Mouse (Mus musculus) hindbrain, embryonic 11.5 days (tissue): ENCODE measurements around the gene Rnf39. TPM values are rescaled to one million over a fixed set of nuclear protein-coding genes. Genes with fewer than 3 reads are reported as not detected.

ENCODE experiments used
- ATAC-seq: fragments of 200-750 bp; cut with Nextera tagmentation; 2 replicates; pipeline ENCODE4 v1.8.0; 2017; ENCODE audit warnings: mild to moderate bottlenecking, moderate TSS enrichment, moderate library complexity; ENCODE audit not compliant: low FRiP score
- DNase-seq: peaks from one replicate; pipeline ENCODE4 v3.0.0-alpha.2; 2015; ENCODE audit warnings: low spot score
- H3K27ac ChIP-seq: fragments of 300-500 bp; sonication (generic); 2 replicates; pipeline ENCODE4 v1.5.1; 2014; ENCODE audit warnings: mild to moderate bottlenecking, low read depth, low read length
- H3K27me3 ChIP-seq: fragments of 300-500 bp; sonication (generic); 2 replicates; pipeline ENCODE4 v1.6.1; 2014; ENCODE audit warnings: mild to moderate bottlenecking, low read length, moderate library complexity, mixed read lengths; ENCODE audit not compliant: control insufficient read depth, insufficient read depth
- H3K36me3 ChIP-seq: fragments of 300-500 bp; sonication (generic); 2 replicates; pipeline ENCODE4 v1.6.1; 2014; ENCODE audit warnings: mild to moderate bottlenecking, low read length, moderate library complexity, mixed read lengths; ENCODE audit not compliant: control insufficient read depth, insufficient read depth
- H3K4me1 ChIP-seq: fragments of 300-500 bp; sonication (generic); replicated peaks from 2 replicates; pipeline ENCODE4 v1.6.1; 2014; ENCODE audit warnings: low read length, mixed read lengths; ENCODE audit not compliant: control insufficient read depth, insufficient read depth
- H3K4me2 ChIP-seq: fragments of 300-500 bp; sonication (generic); replicated peaks from 2 replicates; pipeline ENCODE4 v1.6.1; 2014; ENCODE audit warnings: mild to moderate bottlenecking, low read depth, low read length
- H3K4me3 ChIP-seq: fragments of 300-500 bp; sonication (generic); 2 replicates; pipeline ENCODE4 v1.5.1; 2014; ENCODE audit warnings: low read depth, low read length
- H3K9ac ChIP-seq: fragments of 300-500 bp; sonication (generic); 2 replicates; pipeline ENCODE4 v1.6.1; 2014; ENCODE audit warnings: low read depth, low read length
- H3K9me3 ChIP-seq: fragments of 300-500 bp; sonication (generic); 2 replicates; pipeline ENCODE4 v1.6.1; 2016; ENCODE audit warnings: low read length; ENCODE audit not compliant: control insufficient read depth
- WGBS: fragments of 180-500 bp; shearing (Covaris S2); extraction: QIAGEN DNeasy Blood & Tissue Kit; methylation state at CpG from one replicate; pipeline ENCODE4 v1.1.7; 2014; 5-methylcytosine and 5-hydroxymethylcytosine counted together
- polyA plus RNA-seq: library from polyadenylated mRNA; unstranded; fragments of >200 nt; fragmentation: Nextera tagmentation; extraction: Ambion mirVana; gene quantifications from 2 replicates; pipeline ENCODE4 v1.2.1, GENCODE M21; 2014

Rnf39 gene
- polyA plus RNA-seq, 1 experiment from 2014 or later = 0.34 TPM

DNA sequence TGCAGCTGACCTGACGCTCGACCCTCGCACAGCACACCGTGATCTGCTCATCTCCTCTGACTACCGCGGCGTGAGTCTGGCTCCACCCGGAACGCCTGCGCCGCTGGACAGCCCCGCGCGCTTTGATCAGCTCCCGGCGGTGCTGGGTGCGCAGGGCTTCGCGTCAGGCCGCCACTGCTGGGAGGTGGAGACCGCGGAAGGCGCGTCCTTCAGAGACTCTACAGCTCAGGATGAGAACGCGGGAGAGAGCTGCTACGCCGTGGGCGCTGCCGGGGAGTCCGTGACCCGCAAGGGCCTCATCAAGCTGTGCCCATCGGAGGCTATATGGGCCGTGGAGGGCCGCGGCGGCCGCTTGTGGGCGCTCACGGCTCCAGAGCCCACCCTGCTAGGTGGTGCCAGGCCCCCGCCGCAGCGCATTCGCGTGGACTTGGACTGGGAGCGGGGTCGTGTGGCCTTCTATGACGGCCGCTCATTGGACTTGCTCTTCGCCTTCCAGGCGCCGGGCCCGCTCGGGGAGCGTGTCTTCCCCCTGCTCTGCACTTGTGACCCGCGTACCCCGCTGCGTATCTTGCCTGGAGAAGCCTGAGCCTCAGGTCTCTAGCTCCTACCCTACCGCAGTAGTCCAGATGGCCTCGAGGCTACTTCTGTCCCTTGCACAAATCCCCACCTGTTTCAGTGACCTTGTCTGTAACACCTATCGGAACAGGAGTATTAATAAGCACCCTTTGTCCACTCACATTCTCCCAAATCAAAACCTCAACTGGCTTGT, 4.5 kb downstream of the Rnf39 start:
- WGBS = under 1% methylated on average over 62 of the region's 62 CpGs
- H3K27ac ChIP-seq = peak overlapping the region; percentile 59
- ATAC-seq (peak; percentile 58), DNase-seq (peak; percentile 79)
- H3K4me2 ChIP-seq = peak overlapping the region; percentile 92
- H3K9ac ChIP-seq = peak overlapping the region; percentile 82
- peaks cover 30% of the 10 kb centered on the region for H3K27me3 ChIP-seq
- H3K36me3 ChIP-seq = no peaks in the 10 kb centered on the region
- H3K4me3 ChIP-seq = peak overlapping the region; percentile 50
- H3K9me3 ChIP-seq = no peaks in the 10 kb centered on the region
- peaks cover 3% of the 10 kb centered on the region; the same call in 1 of the 2 replicates for H3K4me1 ChIP-seq

- no peak overlapping the region for H3K27ac ChIP-seq
- H3K9ac ChIP-seq = no peak overlapping the region
- H3K27me3 ChIP-seq = peaks cover 19% of the 10 kb centered on the region
- no peaks in the 10 kb centered on the region for H3K36me3 ChIP-seq
- 86% methylated on average over 1 of the region's 1 CpGs for WGBS
- ATAC-seq (no peak), DNase-seq (no peak)
- no peak overlapping the region for H3K4me3 ChIP-seq
- no peak overlapping the region for H3K4me2 ChIP-seq
- H3K4me1 ChIP-seq = no peaks in the 10 kb centered on the region; the same call in 1 of the 2 replicates
- H3K9me3 ChIP-seq = no peaks in the 10 kb centered on the region
Observed at GRCm38 (mm10) chr17:36948286-36948685, 5.6 kb downstream of the Rnf39 start.

DNA sequence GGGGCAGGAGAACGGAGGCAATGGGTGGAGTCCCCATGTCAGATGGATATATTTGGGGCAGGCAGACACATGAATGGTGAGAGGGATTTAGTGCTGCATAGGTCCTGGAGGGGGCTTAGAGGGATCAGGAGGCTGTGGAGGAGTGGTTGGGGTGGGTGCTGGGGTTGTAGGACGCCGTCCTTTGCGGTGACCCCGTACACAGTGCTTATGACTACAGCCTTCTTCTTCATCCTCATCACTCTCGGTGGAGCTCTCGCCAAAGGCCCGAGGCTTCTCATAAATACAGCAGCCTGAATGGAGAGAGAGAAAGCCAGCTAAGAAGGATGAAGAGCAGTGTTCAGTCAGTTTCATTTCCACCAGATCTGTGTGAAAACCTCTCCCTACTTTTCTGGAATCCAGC, 6.5 kb downstream of the Rnf39 start:
- H3K4me1 ChIP-seq = no peaks in the 10 kb centered on the region
- no peak overlapping the region for H3K9ac ChIP-seq
- 92% methylated on average over 8 of the region's 8 CpGs for WGBS
- peaks cover 12% of the 10 kb centered on the region for H3K27me3 ChIP-seq
- DNase-seq = no peak
- H3K9me3 ChIP-seq = no peaks in the 10 kb centered on the region
- H3K36me3 ChIP-seq = no peaks in the 10 kb centered on the region
- H3K4me3 ChIP-seq = no peak overlapping the region
- no peak for ATAC-seq
- no peak overlapping the region for H3K4me2 ChIP-seq
- H3K27ac ChIP-seq = no peak overlapping the region

DNA sequence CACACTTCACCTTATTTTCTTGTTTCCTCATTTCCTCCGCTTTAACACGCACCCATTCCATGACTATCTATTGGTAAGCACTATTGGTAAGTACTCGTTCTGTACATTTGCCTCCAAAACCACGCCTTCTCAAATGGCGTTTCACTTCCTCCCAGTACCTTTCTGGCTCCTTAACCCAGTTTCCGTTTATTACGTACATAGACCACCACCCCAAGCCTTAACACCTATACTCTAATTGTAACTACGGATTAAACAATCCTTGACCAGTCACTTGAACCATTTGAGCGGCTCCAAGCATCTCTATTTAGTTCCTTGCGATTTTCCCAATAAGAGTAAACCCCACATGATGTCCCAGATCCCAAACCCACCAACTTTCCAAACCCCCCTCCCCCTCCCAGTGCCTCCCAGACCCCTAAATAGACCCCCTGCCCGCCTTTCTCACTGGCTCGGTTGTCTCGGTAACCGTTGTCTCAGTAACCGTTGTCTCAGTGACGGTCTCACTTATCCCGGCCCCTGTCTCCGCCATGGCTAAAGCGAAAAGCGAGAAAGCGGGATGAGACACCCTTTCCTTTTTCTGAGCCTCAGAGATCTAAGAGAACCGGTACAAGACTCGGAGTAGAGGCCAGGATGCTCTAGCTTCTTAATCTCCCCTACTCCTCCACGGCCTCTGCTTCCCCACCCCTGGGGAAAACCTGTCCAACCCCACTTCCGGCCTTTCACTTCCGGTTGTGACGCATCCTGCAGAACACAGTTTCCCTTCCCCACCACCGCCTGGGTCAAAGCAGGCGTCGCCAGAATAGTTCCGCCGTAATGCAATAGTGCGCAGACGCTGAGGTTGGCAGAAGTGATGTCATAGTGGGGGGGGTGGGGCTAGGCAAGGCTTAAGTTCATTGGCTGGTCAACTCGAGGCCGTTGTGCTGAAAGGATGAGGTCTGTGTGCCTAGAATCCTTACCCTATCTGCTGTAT, 8.5 kb downstream of the Rnf39 start, which contains the start of gene Ppp1r11:
Ppp1r11 (minus strand) TSS at position 761 of the 967 bp plus-strand sequence.
- WGBS = 2% methylated on average over 36 of the region's 36 CpGs
- Histone ChIP-seq H3K4me1 (no peaks in the 10 kb centered on the region), H3K9me3 (no peaks in the 10 kb centered on the region), H3K4me2 (peak within 1 kb of the TSS; percentile 57), H3K9ac (peak within 1 kb of the TSS; percentile 75), H3K27me3 (no peaks in the 10 kb centered on the region), H3K4me3 (peak within 1 kb of the TSS; percentile 68), H3K36me3 (no peaks in the 10 kb centered on the region), H3K27ac (peak within 1 kb of the TSS; percentile 86)
- ATAC-seq (peak; percentile 95), DNase-seq (peak; percentile 97)

- ATAC-seq = no peak
- Histone ChIP-seq H3K27ac (no peak overlapping the region), H3K9ac (no peak overlapping the region), H3K9me3 (no peaks in the 10 kb centered on the region), H3K4me2 (no peak overlapping the region), H3K4me1 (no peaks in the 10 kb centered on the region), H3K4me3 (no peak overlapping the region), H3K36me3 (no peaks in the 10 kb centered on the region), H3K27me3 (no peaks in the 10 kb centered on the region)
- no peak for DNase-seq
- WGBS = 88% methylated on average over 2 of the region's 2 CpGs
Observed at GRCm38 (mm10) chr17:36952631-36953030, 9.9 kb downstream of the Rnf39 start.

DNA sequence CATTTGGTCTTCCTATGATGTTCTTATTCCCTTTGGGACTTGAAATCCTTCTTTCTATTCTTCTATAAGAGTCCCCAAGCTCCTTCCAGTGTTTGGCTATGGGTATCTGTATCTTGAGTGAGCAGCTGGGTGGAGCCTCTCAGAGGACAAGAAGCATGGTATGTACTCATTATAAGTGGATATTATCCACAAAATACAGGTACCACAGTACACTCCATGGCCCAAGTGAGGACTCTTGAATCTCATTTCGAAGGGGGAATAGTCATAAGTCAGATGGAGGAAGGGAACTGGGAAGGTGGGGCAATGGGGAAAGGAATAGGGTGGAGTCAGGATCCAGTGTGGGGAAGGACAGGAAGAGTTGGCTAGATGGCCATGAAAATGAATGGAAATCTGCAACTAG, 10.3 kb downstream of the Rnf39 start:
- Histone ChIP-seq H3K4me3 (no peak overlapping the region), H3K4me1 (no peaks in the 10 kb centered on the region), H3K27ac (no peak overlapping the region), H3K27me3 (no peaks in the 10 kb centered on the region), H3K36me3 (no peaks in the 10 kb centered on the region), H3K9ac (no peak overlapping the region), H3K9me3 (no peaks in the 10 kb centered on the region), H3K4me2 (no peak overlapping the region)
- DNase-seq (no peak), ATAC-seq (no peak)
- 91% methylated on average over 1 of the region's 1 CpGs for WGBS

DNA sequence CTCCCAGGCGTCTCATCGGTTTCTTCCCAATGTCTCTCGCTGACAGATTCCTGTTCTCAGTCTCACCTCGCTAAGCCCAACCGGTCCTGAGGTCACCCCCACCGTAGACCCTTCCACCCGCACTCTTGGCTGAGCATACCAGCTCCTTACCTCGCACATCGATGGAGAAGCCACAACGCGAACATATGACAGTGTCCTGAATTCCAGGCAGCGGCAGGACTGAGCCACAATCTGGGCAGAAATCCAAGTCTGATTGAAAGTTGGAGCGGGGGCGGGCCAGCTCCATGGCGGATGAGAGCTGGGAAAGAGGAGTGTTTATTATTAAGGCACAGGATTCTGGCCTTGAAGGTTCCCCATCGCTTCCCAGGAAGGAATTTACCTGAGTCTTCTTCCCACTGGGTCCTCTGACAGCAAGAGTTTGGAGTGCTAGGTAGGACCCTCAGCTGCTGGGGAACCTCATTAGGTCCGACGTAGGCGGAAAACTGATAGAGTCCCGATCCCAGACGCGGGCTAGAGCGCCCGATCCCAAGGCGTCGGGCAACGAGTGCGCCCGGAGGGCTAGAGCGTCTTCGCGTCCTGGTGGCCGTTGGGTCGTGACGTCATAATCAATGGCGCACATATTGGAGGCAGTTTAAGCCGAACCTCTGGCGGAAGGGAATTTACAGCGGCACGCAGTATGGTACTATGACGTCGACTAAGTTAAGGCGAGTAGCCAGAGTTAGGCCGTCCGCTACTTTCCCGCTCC, 15.5 kb downstream of the Rnf39 start, which contains the start of the genes Znrd1 and Znrd1as:
Znrd1 (minus strand) TSS at position 561 of the 745 bp plus-strand sequence.
Znrd1as (plus strand) TSS at position 594 of the 745 bp plus-strand sequence.
- Histone ChIP-seq H3K27ac (0 out of 2 replicates have a peak within 1 kb of the TSS, but pooled peaks have one; percentile 25), H3K4me3 (peak within 1 kb of the TSS; percentile 53), H3K9ac (peak within 1 kb of the TSS; percentile 63), H3K4me1 (no peaks in the 10 kb centered on the region), H3K36me3 (no peaks in the 10 kb centered on the region), H3K4me2 (peak within 1 kb of the TSS; percentile 61), H3K9me3 (no peaks in the 10 kb centered on the region), H3K27me3 (no peaks in the 10 kb centered on the region)
- WGBS = under 1% methylated on average over 46 of the region's 46 CpGs
- DNase-seq (peak; percentile 99), ATAC-seq (peak; percentile 97)

GRCm38 (mm10) chr17:36958884-36959283, 16.2 kb downstream of the Rnf39 start:
- peak; percentile 10; the same call in 1 of the 2 replicates for ATAC-seq
- H3K9ac ChIP-seq = peak overlapping the region; percentile 63
- H3K27me3 ChIP-seq = no peaks in the 10 kb centered on the region
- H3K9me3 ChIP-seq = no peaks in the 10 kb centered on the region
- DNase-seq = no peak
- no peaks in the 10 kb centered on the region for H3K36me3 ChIP-seq
- peak overlapping the region; percentile 53 for H3K4me3 ChIP-seq
- peak overlapping the region; percentile 61 for H3K4me2 ChIP-seq
- no peaks in the 10 kb centered on the region for H3K4me1 ChIP-seq
- 10% methylated on average over 12 of the region's 12 CpGs for WGBS
- no peak overlapping the region for H3K27ac ChIP-seq
